Comparison of ENCODE assay signal across 14 mouse cellular contexts in genomic region chr17:88337649-88338404, GRCm38 (mm10).
DNase-seq lines count a peak whose midpoint lies in the region; ATAC-seq lines count a peak whose summit lies in the region.
"Had no signal": no experiment of that assay in that cellular context is flagged by ENCODE, and none has a peak within 500 bp of the region (broad histone marks: within the 10 kb centered on the region; RNA-seq: fewer than 3 reads in every experiment).

No protein-coding gene starts in this region.

- peak; percentile 94 for ATAC-seq in CD4-positive, CD25-positive, alpha-beta regulatory T cell, adult 4 months
- peak; percentile 47 for ATAC-seq in common myeloid progenitor, adult 5-6 weeks (replicated peaks; ENCODE audit: low read depth, poor library complexity, severe bottlenecking)
- ATAC-seq: forebrain, embryonic 13.5 days; intestine, embryonic 15.5 days had no signal

- peak; percentile 24 for DNase-seq in lung, postnatal 25 days (ENCODE audit: low spot score)
- DNase-seq in lung, adult 18-20 months = no peak
- DNase-seq in naive thymus-derived CD4-positive, alpha-beta T cell, adult 2 months (ENCODE audit: low read depth) = peak; percentile 27
- DNase-seq in right cerebral cortex, postnatal 4 days = no peak
- DNase-seq in adrenal gland, postnatal 10 days = no peak
- DNase-seq: cerebellum, adult 11 months; kidney, postnatal 10 days; left cerebral cortex, postnatal 4 days; right cerebral cortex, postnatal 25 days; thymus, adult 18-20 months had no signal

Comparison
In these comparisons a context has a peak if more than half of its experiments do, and no peak if none do; other contexts are left out.
1. DNase-seq: peak in lung, postnatal 25 days (single experiment) and naive thymus-derived CD4-positive, alpha-beta T cell, adult 2 months (single experiment); none in lung, adult 18-20 months (0 of 2), right cerebral cortex, postnatal 4 days (single experiment) and adrenal gland, postnatal 10 days (single experiment).